Mouse (Mus musculus) small intestine, adult 2 months (tissue): ENCODE data around the gene Ryr2.

Experiments
- CTCF ChIP-seq: fragments of 200-500 bp; IDR thresholded peaks from 2 replicates; pipeline ENCODE4 v1.5.1; 2012; ENCODE audit warnings: low read depth, mild to moderate bottlenecking, control low read depth, inconsistent platforms, low read length, moderate library complexity, mixed read lengths; ENCODE audit not compliant: insufficient replicate concordance, insufficient read length; ENCODE audit errors: extremely low read depth
- POLR2A ChIP-seq: fragments of 200-500 bp; IDR thresholded peaks from 2 replicates; pipeline ENCODE4 v1.6.1; 2012; ENCODE audit warnings: low read depth, mild to moderate bottlenecking, control low read depth, inconsistent platforms, low read length, moderate library complexity

DNA sequence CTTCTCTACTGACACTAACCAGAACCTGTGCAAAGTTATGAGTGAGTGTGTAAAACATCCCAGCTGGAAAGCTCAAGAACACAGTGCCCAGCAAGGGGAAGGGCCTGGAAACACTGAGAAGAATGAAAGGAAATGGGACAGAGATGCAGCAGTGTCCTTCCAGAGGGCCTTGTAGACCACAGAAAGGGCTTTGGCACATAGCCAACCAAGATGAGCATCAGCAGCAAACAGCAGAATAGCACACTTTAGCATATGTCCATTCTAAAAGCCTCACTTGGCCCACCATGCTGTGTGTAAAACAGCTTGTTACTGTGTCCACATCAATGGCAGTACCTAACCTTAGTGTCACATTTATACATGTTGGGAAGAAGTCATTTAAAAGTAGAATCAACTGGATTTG, 142.4 kb downstream of the Ryr2 start:
- TF ChIP-seq POLR2A (no peak), CTCF (no peak)
